Mouse (Mus musculus): ENCODE measurements around the gene Sema7a. TPM values are rescaled to one million over a fixed set of nuclear protein-coding genes. Genes with fewer than 3 reads are reported as not detected.

Gene Sema7a
- 2.5 and 3.7 TPM in 2 replicates for polyA plus RNA-seq (2015; fragmentation: Nextera tagmentation; extraction: Ambion mirVana)

DNA sequence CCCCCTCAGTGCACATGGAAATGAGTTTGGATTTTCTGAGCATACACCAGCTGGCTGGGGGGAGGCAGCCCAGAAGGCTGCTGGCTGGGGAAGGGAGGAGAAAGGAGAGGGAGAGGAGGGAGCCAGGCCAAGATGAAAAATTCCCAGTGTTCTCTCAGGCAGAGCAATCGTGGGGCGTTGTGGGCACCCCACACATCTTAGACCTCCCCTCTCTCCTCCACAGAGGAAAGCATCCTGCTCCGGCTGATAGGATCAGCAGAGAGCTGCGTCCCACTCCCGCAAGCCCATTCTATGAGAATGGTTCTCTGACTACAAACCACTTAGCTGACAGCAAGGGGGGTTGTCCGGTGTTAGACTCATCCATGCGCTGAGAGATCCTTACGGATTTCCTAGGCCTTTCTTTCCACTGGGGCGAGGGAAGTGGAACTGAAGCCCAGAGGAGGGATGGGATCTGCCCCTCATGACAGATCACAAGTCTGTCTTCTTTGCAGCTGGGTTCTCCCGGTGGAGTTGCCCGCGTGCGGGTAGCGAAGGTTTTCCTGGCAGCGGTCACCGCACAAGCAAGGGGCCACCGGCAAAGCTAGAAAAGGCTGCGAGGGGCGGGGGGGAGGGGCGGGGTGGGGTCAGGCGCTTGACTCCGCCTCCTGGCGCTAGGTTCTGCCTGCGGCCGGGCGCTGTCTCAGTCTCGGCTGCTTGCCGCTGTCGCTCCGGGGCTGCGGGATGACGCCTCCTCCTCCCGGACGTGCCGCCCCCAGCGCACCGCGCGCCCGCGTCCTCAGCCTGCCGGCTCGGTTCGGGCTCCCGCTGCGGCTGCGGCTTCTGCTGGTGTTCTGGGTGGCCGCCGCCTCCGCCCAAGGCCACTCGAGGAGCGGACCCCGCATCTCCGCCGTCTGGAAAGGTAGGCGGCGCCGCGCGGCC, at the start of gene Sema7a:
TSS of gene Sema7a (plus strand) at position 682 of the 918 bp plus-strand sequence.
- Histone ChIP-seq H3K36me3 (no peaks in the 10 kb centered on the region), H3K27ac (replicated peaks) (peak within 1 kb of the TSS; percentile 94), H3K4me1 (replicated peaks) (peaks cover 41% of the 10 kb centered on the region), H3K4me2 (peak within 1 kb of the TSS; percentile 65), H3K9ac (peak within 1 kb of the TSS; percentile 86), H3K27me3 (no peaks in the 10 kb centered on the region; the same call in 1 of the 2 replicates), H3K9me3 (no peaks in the 10 kb centered on the region), H3K4me3 (peak within 1 kb of the TSS; percentile 93)
- peak; percentile 84 for ATAC-seq (ENCODE audit: low FRiP score, low read depth)
- 1% methylated on average over 58 of the region's 60 CpGs for WGBS

DNA sequence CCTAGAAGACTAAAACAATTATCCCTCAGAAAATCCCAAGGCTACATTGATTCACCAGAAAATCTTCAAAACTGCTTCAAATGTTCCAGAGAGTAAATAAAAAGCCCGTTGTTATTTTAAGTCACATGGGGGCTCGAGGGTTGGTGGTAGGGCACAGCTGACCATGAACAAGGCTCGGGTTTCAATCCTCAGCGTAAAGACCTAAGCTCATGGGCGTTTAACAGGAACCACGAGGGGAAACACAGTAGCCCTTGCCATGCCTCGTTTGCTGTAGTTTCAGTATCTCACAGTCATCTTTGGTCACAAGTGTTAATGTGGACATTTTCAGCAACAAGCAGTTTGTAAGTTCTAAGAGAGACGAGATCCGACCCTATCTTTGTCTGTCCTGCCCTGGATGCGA, 39.4 kb upstream of the Sema7a start:
- Histone ChIP-seq H3K4me1 (replicated peaks) (peaks cover 20% of the 10 kb centered on the region), H3K9me3 (no peaks in the 10 kb centered on the region), H3K27ac (replicated peaks) (peak overlapping the region; percentile 77), H3K9ac (no peak overlapping the region), H3K4me3 (no peak overlapping the region), H3K4me2 (no peak overlapping the region), H3K27me3 (no peaks in the 10 kb centered on the region), H3K36me3 (no peaks in the 10 kb centered on the region)
- ATAC-seq (ENCODE audit: low FRiP score, low read depth): no peak
- WGBS: 60% methylated on average over 10 of the region's 10 CpGs

DNA sequence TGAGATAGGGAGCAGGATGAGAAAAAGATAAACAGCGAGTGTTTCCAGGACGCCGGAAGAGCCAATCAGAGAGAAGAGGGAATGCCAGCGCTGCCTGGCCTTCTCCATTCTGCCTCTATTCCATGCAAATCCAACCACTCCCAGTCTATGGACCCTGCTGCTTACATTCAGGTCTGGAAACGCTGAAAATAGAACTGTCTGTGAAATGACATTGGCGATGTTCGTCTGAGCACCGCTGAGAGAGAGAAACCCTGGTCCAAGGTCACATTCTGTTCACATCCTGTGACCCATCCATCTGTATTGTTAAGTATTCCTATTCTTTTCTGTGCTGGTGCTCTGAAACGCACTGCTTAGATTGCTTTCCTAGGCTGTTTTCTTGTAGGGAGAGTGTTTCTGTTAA, 38.7 kb upstream of the Sema7a start:
- 8% methylated on average over 9 of the region's 9 CpGs for WGBS

DNA sequence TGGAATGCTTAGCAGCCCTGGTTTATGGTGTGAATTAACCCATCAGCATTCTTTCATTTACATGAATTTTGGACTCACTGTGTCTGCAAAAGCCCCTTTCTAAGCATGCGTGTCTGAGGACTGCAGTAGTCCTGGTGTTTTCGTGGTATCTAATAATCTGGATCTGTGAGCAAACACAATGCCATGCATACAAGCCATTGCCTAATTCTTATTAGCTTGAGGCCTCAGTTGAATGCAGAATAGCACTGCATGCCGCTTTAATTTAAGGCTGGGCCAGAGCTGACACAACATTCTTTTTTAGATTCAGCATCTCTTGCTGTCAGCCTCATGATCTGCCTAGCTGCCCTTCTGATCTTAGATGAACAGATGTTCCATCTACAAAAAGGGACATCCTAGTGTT, 38.3 kb upstream of the Sema7a start:
- H3K36me3 ChIP-seq: no peaks in the 10 kb centered on the region
- H3K27me3 ChIP-seq: no peaks in the 10 kb centered on the region
- H3K4me3 ChIP-seq: no peak overlapping the region
- H3K4me1 ChIP-seq (replicated peaks): peaks cover 20% of the 10 kb centered on the region
- H3K9me3 ChIP-seq: no peaks in the 10 kb centered on the region
- WGBS: 25% methylated on average over 3 of the region's 3 CpGs
- ATAC-seq (ENCODE audit: low FRiP score, low read depth): peak; percentile 38; the same call in 1 of the 2 replicates
- 0 out of 2 replicates have a peak overlapping the region, but pooled peaks have one; percentile 15 for H3K9ac ChIP-seq
- peak overlapping the region; percentile 26; the same call in 1 of the 2 replicates for H3K4me2 ChIP-seq
- peak overlapping the region; percentile 77 for H3K27ac ChIP-seq (replicated peaks)

More for the DNA sequence above, 38.7 kb upstream of the Sema7a start:
- Histone ChIP-seq H3K36me3 (no peaks in the 10 kb centered on the region), H3K27me3 (no peaks in the 10 kb centered on the region), H3K27ac (replicated peaks) (peak overlapping the region; percentile 77), H3K4me3 (no peak overlapping the region), H3K4me1 (replicated peaks) (peaks cover 20% of the 10 kb centered on the region), H3K9me3 (no peaks in the 10 kb centered on the region), H3K9ac (0 out of 2 replicates have a peak overlapping the region, but pooled peaks have one; percentile 15), H3K4me2 (peak overlapping the region; percentile 26; the same call in 1 of the 2 replicates)
- peak; percentile 85 for ATAC-seq (ENCODE audit: low FRiP score, low read depth)

DNA sequence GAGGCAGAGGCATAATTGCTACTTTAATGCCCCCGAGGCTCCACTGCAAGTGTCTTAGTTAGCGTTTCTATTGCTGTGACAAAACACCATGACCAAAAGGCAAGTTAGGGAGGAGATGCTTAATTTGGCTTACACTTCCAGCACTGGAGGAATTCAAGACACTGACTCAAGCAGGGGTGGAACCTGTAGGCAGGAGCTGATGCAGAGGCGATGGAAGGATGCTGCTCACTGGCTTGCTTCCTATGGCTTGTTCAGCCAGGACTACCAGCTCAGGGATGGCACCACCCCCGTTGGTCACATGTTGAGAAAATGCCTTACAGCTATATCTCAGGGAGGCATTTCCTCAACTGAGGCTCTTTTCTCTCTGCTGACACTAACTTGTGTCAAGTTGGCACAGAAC, 37.8 kb upstream of the Sema7a start:
- Histone ChIP-seq H3K4me2 (no peak overlapping the region), H3K27me3 (no peaks in the 10 kb centered on the region), H3K27ac (replicated peaks) (peak overlapping the region; percentile 77), H3K4me1 (replicated peaks) (peaks cover 20% of the 10 kb centered on the region), H3K4me3 (no peak overlapping the region), H3K9ac (no peak overlapping the region), H3K36me3 (no peaks in the 10 kb centered on the region), H3K9me3 (no peaks in the 10 kb centered on the region)
- peak; percentile 45; the same call in 1 of the 2 replicates for ATAC-seq (ENCODE audit: low FRiP score, low read depth)
- 52% methylated on average over 4 of the region's 4 CpGs for WGBS

DNA sequence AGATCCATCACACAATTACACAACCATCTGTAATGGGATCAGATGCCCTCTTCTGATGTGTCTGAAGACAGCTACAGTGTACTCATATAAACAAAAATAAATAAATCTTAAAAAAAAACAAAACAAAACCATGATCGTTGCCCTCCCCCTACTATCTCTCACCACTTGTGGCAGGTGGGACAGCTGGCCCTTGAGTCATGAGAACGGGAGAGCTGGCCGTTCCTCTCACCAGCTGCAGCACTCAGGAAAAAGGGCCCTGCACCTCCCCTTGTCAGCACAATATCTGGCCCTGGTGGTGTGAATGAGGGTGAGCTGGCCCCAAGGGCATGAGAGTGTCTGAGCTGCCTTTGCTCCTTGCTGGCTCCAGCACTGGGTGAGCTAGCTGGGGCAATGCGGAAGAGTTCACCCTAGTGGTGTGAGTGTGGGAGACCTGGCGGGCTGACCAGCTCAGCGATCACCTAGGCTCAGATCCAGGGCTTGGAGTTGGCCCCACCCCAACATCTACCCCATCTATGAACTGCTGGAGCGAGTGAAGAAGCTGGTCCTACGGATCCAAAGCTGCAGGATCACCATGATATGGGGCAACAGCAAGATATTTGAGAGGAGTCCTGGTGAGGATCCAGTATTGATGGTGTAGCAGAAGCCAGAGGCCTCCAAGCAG, 36.2 kb upstream of the Sema7a start:
- Histone ChIP-seq H3K4me3 (no peak overlapping the region), H3K27me3 (no peaks in the 10 kb centered on the region), H3K9ac (no peak overlapping the region), H3K36me3 (no peaks in the 10 kb centered on the region), H3K27ac (replicated peaks) (no peak overlapping the region), H3K4me1 (replicated peaks) (peaks cover 20% of the 10 kb centered on the region), H3K9me3 (no peaks in the 10 kb centered on the region), H3K4me2 (no peak overlapping the region)
- 81% methylated on average over 8 of the region's 8 CpGs for WGBS
- ATAC-seq (ENCODE audit: low FRiP score, low read depth): no peak

DNA sequence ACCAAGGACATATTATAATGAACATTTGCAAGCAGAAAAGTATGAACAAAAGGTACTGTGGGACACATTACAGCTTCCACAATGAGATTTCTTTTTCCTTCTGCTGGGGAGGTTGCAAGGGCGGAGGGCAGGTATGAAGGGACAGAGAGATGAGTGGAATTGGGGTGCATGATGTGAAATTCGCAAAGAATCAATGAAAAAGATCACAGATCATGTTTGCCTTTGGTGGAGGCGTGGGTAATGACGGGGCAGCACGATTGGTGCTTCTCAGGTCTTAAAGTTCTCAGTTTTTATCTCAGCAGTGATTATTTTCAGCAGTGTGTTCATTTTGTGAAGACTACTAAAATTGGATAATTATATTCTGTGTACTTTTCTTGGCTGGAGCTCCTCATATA, 35.7 kb upstream of the Sema7a start:
- Histone ChIP-seq H3K36me3 (no peaks in the 10 kb centered on the region), H3K4me1 (replicated peaks) (peaks cover 20% of the 10 kb centered on the region), H3K9me3 (no peaks in the 10 kb centered on the region), H3K27ac (replicated peaks) (no peak overlapping the region), H3K4me2 (no peak overlapping the region), H3K9ac (no peak overlapping the region), H3K27me3 (no peaks in the 10 kb centered on the region), H3K4me3 (no peak overlapping the region)
- no peak for ATAC-seq (ENCODE audit: low FRiP score, low read depth)
- WGBS: 93% methylated on average over 5 of the region's 5 CpGs

DNA sequence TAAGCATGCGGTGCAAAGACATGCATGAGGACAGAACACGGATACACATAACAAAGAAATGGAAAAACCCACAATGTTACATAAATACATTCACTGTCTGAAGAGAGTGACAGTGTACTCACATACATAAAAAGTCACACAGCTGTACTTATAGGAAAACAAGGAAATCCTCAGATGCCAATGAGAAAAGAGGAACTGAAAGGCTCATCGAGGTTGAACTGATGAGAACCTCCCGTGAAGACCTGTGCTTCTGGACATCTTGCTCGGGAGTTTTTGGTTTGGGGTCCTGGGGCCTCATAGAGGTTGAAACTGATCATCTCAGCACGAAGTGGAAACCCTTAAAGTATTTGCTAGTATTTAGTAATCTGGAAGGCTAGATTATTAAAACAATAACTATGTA, 32.7 kb upstream of the Sema7a start:
- Histone ChIP-seq H3K36me3 (no peaks in the 10 kb centered on the region), H3K9me3 (no peaks in the 10 kb centered on the region), H3K9ac (no peak overlapping the region), H3K4me1 (replicated peaks) (peaks cover 18% of the 10 kb centered on the region), H3K4me3 (no peak overlapping the region), H3K27me3 (no peaks in the 10 kb centered on the region), H3K4me2 (no peak overlapping the region), H3K27ac (replicated peaks) (no peak overlapping the region)
- 82% methylated on average over 6 of the region's 6 CpGs for WGBS
- no peak for ATAC-seq (ENCODE audit: low FRiP score, low read depth)

DNA sequence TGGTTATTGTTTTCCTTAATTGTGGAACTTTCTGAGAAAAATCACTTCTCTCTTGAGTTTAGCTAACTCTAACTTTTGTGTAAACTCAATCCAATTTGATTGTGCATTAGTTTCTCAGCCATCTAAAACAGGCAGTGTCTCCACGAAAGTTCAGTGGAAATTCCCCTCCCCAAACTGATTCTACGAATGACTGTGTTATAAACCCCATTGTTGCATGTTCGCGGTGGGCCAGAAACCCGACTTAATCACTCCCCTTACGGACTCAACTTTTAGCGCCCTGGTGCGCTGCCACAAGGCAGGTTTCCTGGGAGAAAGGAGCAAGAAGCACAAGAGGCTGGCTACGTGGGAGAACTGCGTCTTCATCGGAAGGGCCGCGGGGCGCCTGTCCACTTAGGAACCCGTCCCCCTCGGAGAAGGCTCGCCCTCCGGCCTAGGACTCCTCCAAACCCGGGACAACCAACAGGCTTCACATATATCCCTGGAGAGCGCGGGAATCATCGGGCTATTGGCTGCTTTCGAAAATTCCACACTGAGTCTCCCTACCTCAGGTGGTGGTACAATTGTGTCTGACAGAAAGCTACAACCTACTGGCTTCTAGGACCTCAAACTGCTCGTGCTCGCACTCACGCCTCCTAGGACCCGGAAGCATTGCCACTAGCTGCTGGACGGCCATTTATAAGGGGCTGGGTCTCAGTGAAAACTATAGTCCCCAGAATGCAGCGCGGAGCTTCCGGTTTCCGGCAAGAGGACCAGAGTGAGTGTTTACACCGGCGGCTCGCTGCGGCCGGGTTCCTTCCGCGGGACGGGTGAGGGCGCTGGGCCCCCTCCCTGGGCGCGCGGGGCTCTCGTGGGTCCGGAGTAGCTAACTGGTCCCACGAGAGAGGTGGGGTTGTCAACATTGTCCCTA, 29.4 kb upstream of the Sema7a start, which contains the start of gene Ubl7:
TSS of gene Ubl7 (plus strand) at position 726 of the 907 bp plus-strand sequence.
- Histone ChIP-seq H3K27me3 (no peaks in the 10 kb centered on the region), H3K4me1 (replicated peaks) (peaks cover 20% of the 10 kb centered on the region), H3K27ac (replicated peaks) (peak within 1 kb of the TSS; percentile 83), H3K4me3 (peak within 1 kb of the TSS; percentile 88), H3K9ac (peak within 1 kb of the TSS; percentile 75), H3K9me3 (no peaks in the 10 kb centered on the region), H3K4me2 (peak within 1 kb of the TSS; percentile 93), H3K36me3 (peaks cover 9% of the 10 kb centered on the region; the same call in 1 of the 2 replicates)
- WGBS: under 1% methylated on average over 47 of the region's 47 CpGs
- ATAC-seq (ENCODE audit: low FRiP score, low read depth): peak; percentile 97

DNA sequence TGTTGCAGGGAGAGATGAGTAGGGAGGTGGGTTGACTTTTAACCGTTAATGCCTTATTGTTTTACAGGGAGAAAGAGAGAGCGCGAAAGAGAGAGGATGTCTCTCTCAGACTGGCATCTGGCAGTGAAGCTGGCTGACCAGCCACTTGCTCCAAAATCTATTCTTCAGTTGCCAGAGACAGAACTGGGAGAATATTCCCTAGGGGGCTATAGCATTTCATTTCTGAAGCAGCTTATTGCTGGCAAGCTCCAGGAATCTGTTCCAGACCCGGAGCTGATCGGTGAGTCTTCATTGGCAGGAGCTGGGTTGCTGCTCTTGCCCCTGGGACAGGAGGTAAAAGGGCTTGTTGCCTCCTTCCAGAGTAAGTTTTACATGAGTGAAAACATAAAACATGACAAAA, 27.3 kb upstream of the Sema7a start:
- H3K27me3 ChIP-seq: no peaks in the 10 kb centered on the region
- ATAC-seq (ENCODE audit: low FRiP score, low read depth): no peak
- no peak overlapping the region for H3K27ac ChIP-seq (replicated peaks)
- no peak overlapping the region for H3K4me3 ChIP-seq
- peaks cover 20% of the 10 kb centered on the region for H3K4me1 ChIP-seq (replicated peaks)
- no peak overlapping the region for H3K9ac ChIP-seq
- WGBS: 82% methylated on average over 5 of the region's 5 CpGs
- no peak overlapping the region for H3K4me2 ChIP-seq
- no peaks in the 10 kb centered on the region for H3K9me3 ChIP-seq
- H3K36me3 ChIP-seq: peaks cover 20% of the 10 kb centered on the region; the same call in 1 of the 2 replicates

DNA sequence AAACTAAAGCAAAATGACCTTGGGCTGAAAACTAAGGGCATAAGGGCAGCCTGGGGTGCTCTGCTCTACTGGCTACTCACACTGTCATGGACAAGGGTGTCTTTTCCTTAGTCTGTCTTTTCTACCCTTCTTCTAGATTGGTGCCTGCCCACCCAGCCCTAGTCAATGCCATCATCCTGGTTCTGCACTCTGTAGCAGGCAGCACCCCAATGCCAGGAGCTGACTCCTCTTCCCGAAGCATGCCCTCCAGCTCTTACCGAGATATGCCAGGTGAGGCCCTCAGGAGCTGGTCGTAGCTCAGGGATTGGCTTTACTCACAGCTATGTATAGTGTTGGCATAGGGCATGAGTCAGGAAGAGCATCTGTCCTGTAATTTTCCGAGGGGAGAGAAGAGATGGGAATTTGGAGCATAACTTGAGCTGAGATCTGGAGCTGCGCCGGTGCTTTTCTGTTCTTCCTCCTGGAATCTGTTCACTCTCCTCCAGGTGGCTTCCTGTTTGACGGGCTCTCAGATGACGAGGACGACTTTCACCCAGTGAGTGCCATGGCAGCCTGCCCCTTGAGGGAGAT, 18.3 kb upstream of the Sema7a start:
- no peaks in the 10 kb centered on the region for H3K27me3 ChIP-seq
- H3K27ac ChIP-seq (replicated peaks): no peak overlapping the region
- no peaks in the 10 kb centered on the region for H3K9me3 ChIP-seq
- no peak overlapping the region for H3K9ac ChIP-seq
- H3K4me3 ChIP-seq: no peak overlapping the region
- no peak overlapping the region for H3K4me2 ChIP-seq
- no peaks in the 10 kb centered on the region for H3K4me1 ChIP-seq (replicated peaks)
- H3K36me3 ChIP-seq: peaks cover 86% of the 10 kb centered on the region
- WGBS: 92% methylated on average over 9 of the region's 9 CpGs
- ATAC-seq (ENCODE audit: low FRiP score, low read depth): no peak

All from hindbrain, embryonic 15.5 days (tissue).